Mouse (Mus musculus) hindbrain, embryonic 13.5 days (tissue): Measurements from ENCODE around the gene Gm21883. TPM values are rescaled to one million over a fixed set of nuclear protein-coding genes. Genes with fewer than 3 reads are reported as not detected.
"Not testable (repeated sequence)": the region's sequence is repeated elsewhere in the genome, so short reads cannot be mapped to it uniquely, and the experiment has no call there.

Experiments
- ATAC-seq: fragments of 200-750 bp; cut with Nextera tagmentation; 2 replicates; pipeline ENCODE4 v1.8.0; 2017; ENCODE audit warnings: moderate TSS enrichment; ENCODE audit not compliant: low FRiP score
- H3K27ac ChIP-seq: fragments of 300-500 bp; sonication (generic); 2 replicates; pipeline ENCODE4 v1.5.1; 2015; ENCODE audit warnings: inconsistent platforms, mild to moderate bottlenecking, moderate library complexity
- H3K27me3 ChIP-seq: fragments of 300-500 bp; sonication (generic); 2 replicates; pipeline ENCODE4 v1.6.1; 2015; ENCODE audit warnings: mild to moderate bottlenecking, inconsistent platforms
- H3K36me3 ChIP-seq: fragments of 300-500 bp; sonication (generic); 2 replicates; pipeline ENCODE4 v1.6.1; 2015; ENCODE audit warnings: mild to moderate bottlenecking, inconsistent platforms
- H3K4me1 ChIP-seq: fragments of 300-500 bp; sonication (generic); replicated peaks from 2 replicates; pipeline ENCODE4 v1.6.1; 2015; ENCODE audit warnings: inconsistent platforms
- H3K4me2 ChIP-seq: fragments of 300-500 bp; sonication (generic); 2 replicates; pipeline ENCODE4 v1.6.1; 2015; ENCODE audit warnings: inconsistent platforms, mild to moderate bottlenecking, moderate library complexity
- H3K4me3 ChIP-seq: fragments of 300-500 bp; sonication (generic); 2 replicates; pipeline ENCODE4 v1.5.1; 2015; ENCODE audit warnings: mild to moderate bottlenecking, inconsistent platforms
- H3K9ac ChIP-seq: fragments of 300-500 bp; sonication (generic); 2 replicates; pipeline ENCODE4 v1.6.1; 2015; ENCODE audit warnings: mild to moderate bottlenecking, inconsistent platforms
- H3K9me3 ChIP-seq: fragments of 300-500 bp; sonication (generic); 2 replicates; pipeline ENCODE4 v1.6.1; 2016; ENCODE audit warnings: inconsistent platforms
- WGBS: fragments of 180-500 bp; shearing (Covaris S2); methylation state at CpG from one replicate; pipeline ENCODE4 v1.1.7; 2015; 5-methylcytosine and 5-hydroxymethylcytosine counted together
- polyA plus RNA-seq: library from polyadenylated mRNA; unstranded; fragments of >200 nt; fragmentation: Nextera tagmentation; extraction: Ambion mirVana; gene quantifications from 2 replicates; pipeline ENCODE4 v1.2.1, GENCODE M21; 2015

The Gm21883 gene
- not detected in 2 replicates for polyA plus RNA-seq

DNA sequence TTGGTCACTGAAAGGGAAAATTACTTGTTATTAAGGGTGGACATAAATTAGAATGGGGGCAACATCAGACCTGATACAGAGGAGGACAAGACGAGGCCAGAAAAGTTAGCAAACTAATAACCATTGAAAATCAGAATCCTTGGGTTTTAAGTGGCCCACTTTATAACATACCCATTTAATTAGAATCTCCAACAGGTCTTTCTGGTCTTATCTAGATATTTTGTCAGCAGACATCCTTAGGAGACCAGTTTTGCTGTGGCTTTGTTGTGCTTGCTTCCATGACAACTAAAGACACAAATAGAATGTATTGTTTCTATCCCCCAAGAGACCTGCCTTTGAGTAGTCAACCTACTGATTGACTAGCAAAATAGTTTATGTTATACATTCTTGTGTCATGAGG, at the start of gene Gm21883:
TSS of gene Gm21883 (minus strand) at position 101 of the 400 bp plus-strand sequence.
- not testable (repeated sequence) for H3K4me1 ChIP-seq, H3K4me2 ChIP-seq, ATAC-seq, H3K4me3 ChIP-seq, H3K9me3 ChIP-seq, H3K27me3 ChIP-seq, H3K9ac ChIP-seq, H3K36me3 ChIP-seq, H3K27ac ChIP-seq
- WGBS = no CpG with 5 or more reads among the region's 1 CpGs

DNA sequence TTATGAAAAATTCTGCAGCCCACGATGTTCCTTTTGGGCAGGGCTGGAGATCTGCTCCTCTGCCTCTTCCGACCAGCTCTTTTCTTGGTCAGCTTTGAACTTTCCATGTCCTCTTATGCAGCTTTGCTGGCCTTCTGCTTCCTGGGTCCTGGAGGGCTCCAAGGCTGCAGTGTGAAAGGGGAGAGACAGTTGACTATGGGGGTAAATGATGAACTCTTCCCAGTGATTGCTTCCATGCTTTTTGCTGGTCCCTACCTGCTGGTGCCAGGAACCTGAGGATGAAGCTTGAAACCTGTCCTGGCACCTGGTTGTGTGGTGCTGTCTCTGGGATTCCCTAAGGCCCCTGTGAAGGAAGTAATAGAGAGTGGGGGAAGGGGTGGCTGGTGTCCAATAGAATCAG, 44.7 kb upstream of the Gm21883 start, which contains the start of gene Spin2e:
TSS of gene Spin2e (minus strand) at position 101 of the 400 bp plus-strand sequence.
- ATAC-seq, H3K9ac ChIP-seq, H3K4me3 ChIP-seq, H3K27ac ChIP-seq, H3K9me3 ChIP-seq, H3K36me3 ChIP-seq, H3K27me3 ChIP-seq, H3K4me1 ChIP-seq, H3K4me2 ChIP-seq: not testable (repeated sequence)
- WGBS = 86% methylated on average over 2 of the region's 2 CpGs

Other genes with a start within 250 kb of the Gm21883 start
- gene Btbd35f26, start 237.8 kb downstream of the Gm21883 start, polyA plus RNA-seq = not detected in 2 replicates
- gene Btbd35f19, start 190.4 kb downstream of the Gm21883 start, polyA plus RNA-seq = not detected in 2 replicates
- gene Spin2e, start 44.6 kb upstream of the Gm21883 start, polyA plus RNA-seq = not detected in 2 replicates
- not detected in 2 replicates for gene Btbd35f25, start 142.9 kb upstream of the Gm21883 start, polyA plus RNA-seq